Mouse (Mus musculus): ENCODE results near the gene Ankmy2.
"Not testable (repeated sequence)": the region's sequence is repeated elsewhere in the genome, so short reads cannot be mapped to it uniquely, and the experiment has no call there.

The Ankmy2 gene

DNA sequence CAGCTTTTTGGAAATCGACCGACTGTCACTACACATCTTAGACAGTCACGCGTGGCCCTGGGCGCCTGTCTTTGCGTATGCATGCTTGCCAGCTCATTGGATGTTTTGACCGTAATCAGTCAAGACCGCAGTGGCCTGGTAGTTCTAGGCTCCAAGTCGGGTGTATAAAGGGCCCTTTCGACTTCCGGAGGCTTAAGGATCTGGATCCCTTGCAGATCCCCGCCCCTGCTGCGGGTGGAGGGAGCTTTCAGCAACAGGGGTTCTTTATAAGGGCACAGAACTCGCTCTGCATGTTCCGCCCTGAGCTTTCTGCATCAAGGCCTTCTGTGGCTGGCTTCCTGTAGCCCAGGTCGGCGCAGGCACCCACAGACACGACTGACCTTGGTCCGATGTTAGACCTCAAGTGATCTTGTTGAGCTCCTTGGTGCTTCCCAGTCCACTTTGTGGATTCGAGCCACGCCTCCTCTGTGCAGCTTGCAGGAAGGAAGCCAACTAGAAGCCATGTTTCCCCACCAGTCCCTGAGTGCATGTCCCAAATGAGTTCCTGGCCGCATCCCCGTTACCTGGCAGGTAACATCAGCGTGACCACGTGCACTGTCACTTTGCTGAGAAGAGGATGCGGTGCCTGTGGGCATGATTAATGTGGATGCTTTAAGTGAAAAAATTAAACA lies 859 bp downstream of the Ankmy2 start, which contains the start of gene Bzw2:
Gene Bzw2, minus strand, starts transcription at position 443 of the 671 bp plus-strand sequence.
- peak; percentile 88 for DNase-seq (ENCODE audit: low spot score)

DNA sequence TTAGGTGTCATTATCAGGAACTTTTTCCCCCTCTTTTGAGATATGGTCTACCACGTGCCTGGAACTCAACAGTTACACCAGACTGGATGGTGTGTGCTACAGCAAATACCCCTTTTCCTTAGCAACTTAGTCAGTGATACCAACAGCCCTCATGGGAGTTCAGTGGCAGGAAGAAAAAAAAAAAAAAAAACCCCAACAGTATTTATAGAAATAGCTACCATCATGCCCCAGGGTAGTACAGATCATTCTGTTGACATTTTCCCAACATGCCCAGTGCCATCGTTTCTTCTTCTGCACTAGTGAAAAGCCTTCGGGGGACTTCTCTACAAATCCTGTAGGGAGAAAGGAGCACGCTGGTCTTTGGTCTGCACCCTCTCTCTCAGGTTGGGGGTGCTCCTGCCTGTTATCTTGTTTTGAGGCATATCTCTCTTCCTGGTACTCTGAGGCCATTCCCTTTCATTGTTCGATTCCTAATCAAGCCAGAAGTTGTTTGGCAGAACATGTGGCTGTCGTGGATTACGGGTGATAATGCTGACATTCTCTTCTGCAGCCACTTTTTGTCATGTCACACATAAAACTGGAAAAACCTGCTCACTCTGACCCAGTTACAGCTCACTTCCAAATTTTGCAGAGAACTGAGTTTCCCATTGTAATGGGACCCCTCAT lies 7.3 kb downstream of the Ankmy2 start:
- no peak for DNase-seq (ENCODE audit: low spot score)

DNA sequence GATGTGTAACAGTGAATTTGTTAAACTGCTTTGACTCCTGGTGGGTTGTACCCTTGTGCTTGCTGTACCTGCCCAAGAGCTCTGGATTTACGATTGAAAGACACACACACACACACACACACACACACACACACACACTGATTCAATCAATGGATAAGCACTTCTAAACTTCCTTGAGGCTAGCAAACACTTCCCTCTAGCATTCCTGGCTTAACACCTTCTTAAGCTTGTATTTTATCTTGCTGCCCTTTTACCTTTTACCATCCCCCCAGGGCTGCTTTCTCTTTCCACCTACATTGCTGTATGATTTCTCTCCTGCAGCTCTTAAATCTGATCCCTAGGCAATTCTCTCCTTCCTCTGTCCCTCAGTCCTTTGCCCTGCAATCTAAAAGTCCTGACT lies 8.4 kb downstream of the Ankmy2 start:
- DNase-seq (ENCODE audit: low spot score), result no peak

DNA sequence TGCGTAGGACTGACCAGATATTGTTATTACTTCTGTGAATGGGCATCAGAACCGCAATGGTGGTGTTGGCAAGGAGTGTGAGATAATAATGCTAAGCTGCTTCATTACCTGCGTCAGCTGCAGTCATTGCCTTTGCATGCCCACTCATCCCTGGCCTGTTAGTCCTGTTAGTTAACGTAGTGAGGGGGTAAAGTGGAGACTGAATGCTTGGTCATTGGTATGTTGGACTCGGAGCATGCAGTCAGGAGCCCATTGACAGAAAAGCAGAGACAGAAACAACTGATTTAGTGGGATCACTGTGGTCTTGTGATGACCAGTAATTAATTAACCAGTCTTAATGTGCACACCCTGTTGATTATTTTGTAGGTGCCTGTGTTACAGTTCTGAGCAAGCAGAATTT lies 20.3 kb downstream of the Ankmy2 start:
- no peak for DNase-seq (ENCODE audit: low spot score)

DNA sequence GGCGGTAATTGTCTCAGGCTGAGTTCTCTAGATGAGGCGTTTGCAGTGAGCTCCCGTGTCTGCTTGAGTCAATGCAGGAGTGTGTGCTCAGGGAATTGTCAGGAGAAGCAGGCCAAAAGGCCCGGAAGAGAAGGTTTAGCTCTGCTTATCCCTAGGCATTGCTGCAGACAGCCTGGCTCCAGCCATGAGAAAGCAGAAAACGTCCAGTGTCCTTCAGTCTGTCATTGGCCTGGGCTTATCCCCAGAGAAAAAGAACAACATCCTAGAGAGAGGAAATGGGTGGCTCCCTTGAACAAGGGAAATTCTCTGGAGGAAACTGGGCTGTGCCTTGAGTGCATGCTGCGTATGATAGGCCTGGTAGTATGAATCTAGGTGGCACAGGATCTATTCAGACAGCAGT lies 25.7 kb downstream of the Ankmy2 start:
- no peak for DNase-seq (ENCODE audit: low spot score)

DNA sequence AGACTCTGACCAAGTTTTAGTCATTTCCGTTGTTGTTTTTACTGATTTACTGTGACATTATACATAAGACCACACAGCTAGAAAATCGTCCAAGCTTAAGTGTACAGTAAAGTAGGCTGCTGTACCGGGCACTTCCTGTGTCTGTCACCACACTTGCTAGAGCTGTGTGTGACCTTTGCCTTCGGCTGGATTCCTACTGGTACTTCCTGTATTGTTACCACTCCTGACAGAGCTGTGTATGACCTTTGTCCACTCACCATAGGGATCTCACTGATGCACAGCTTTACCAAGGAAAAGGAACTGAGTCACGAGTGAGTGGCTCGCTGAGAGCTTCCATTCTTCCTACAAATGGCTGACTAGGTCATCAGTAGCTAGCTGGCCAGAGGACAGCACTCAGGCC lies 30.2 kb downstream of the Ankmy2 start:
- no peak for DNase-seq (ENCODE audit: low spot score)

DNA sequence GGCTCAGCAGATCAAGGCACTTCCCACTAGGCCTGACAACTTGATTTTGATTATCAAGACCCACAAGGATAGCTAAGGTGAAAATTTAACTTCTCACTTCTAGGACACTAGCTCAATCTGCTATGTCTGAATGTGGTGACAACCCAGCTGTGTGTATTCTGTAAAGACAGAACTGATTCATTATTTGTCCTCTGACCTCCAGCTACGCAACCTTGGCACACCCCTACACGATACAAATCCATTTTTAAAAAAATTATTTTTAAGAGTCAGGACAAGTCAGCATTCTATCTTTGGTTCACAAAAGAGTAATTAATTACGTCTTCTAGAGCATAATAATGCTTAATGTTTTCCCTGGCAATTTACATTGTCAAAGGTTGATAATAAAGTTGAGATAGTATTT lies 32.7 kb downstream of the Ankmy2 start:
- no peak for DNase-seq (ENCODE audit: low spot score)

DNA sequence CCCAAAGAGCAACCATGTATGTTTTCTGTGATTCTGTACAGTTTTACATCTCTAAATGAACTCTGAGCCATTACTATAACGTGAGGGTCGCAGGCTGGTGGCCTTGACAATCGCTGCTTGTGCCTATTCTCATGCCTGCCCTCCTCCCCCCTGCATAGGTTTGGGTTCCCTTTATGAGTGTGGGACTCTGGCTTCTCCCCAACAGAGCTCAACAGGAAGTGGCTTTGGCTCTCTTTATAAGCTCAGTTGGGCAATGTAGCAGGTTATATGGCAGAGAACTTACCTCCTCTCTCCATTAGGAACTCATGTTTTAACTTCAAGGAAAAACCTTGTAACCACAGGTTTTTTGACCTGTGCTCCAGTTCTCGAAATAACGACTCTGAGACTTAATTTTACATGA lies 33.4 kb downstream of the Ankmy2 start:
- DNase-seq (ENCODE audit: low spot score), result no peak

DNA sequence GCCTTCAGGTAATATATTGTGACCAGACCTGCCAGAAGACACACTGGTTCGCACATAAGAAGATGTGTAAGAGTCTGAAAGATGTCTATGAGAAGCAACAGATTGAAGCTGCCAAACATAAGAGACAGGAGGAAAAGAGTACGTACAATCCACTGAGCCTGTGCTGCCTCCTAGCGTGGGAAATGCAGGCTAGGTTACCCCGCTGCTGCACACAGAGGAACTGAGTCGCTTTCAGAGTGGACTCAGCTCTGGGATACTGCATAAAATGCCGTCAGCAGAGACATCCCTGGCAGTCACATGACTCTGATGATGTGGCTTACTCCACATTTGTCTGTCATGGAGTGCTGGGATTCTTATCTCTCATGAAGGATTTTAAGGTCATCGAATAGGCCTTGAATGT lies 38.1 kb downstream of the Ankmy2 start:
- no peak for DNase-seq (ENCODE audit: low spot score)

DNA sequence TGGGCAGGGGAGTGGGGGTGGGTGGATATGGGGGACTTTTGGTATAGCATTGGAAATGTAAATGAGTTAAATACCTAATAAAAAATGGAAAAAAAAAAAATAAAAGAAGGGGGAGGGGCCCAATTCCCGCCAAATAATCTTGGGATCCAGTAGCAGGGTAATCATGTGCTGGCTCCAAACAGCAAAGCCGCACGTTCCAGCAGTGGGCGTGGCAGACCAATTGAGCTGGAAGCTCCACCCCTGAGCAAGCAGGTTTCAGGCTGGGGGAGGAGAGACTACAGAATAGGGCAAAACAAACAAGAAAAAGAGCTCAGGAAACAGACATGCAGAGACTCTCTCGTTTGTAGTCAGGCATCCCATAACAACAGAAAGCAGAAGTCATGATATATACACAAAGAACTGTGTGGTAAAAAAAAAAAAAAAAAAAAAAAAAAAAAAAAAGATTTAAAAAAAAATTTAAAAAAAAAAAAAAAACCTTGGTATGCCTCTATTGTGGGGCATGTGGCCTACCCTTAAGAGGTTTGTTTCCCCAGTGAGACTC lies 48.7 kb downstream of the Ankmy2 start:
- DNase-seq (ENCODE audit: low spot score), result not testable (repeated sequence)

DNA sequence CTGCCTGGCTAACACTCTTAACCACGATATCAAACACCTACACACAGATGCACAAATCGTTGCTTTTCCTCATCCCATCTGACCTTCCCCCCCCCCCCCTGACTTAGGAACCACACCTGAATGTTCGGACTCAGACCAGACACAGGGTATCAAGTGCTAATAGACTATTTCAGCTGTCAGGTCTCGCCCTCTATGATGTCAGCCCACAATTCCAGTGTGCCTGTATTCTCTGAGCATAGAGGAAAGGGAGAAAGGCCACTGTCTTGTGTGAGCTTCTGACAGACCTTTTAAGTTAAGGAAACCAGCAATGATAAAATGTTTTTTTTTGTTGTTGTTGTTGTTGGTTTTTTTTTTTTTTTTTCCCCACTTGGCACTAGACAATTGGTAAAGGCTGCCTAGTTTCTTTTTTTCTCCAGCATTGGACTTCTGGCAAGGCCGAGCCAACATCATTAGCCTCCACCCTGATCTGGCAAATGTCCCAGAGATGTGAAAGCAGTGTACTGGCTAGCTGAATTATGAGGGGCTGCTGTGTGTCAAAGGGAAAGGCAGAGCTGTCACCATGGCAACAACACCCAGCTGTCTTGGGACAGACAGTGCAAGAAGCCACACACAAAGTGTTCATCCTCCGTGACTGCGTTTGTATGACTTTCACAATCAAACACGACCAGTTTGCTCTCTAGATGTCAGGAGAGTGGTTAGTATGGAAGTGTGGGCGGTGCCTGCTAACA lies 50.3 kb downstream of the Ankmy2 start:
- peak; percentile 86 for DNase-seq (ENCODE audit: low spot score)

DNA sequence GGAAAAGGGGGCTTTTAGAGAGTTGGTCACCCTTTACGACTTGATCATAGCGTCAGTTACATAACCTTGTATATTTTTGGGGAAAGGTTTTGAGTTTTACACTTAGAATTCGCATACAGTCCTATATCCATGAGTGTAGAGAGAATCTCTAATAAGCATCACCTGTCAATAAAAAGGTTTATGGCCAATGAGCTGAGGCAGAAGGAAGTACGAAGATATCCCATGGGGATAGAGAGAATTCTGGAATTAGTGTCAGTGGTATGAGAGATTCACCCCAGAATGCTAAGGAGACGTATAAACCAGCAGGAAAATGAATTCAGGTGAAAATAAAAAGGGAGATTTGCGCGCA lies 50.9 kb downstream of the Ankmy2 start:
- DNase-seq (ENCODE audit: low spot score), result no peak

DNA sequence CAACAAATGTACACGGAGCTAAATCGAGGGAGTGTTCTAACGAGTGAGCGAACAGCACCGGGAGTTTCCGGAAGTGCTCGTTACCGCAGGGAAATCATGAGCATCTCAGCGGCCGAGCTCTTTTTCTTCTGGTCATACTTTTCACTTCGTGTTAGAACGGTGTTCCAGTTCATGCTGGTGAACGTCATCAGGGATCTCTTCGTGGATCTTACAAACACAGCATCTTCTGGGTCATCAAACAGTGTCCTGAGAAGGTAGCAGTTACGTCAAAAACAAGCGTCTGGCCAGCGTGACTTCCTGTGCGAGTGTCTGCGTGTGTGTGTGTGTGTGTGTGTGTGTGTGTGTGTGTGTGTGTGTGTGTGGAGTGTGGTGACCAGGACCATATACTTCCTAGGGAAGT lies 51.5 kb downstream of the Ankmy2 start:
- DNase-seq (ENCODE audit: low spot score), result no peak

DNA sequence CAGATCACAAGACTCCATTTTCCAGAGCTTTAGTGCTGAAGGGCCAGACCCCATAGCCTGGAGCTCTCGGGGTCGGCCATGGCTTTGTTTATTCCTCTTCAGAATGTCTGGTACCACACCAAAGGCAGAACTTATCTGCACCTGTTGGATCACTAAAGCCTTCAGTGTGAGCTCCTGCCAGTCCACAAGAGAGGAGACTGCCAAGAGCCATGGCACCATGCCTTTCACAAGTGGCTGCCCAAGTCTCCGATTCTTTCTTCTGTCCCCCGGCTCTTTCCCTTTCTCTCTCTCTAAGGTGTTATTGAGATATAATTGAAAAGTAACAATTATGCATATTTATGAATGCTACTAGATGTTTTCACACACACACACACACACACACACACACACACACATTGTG lies 53.2 kb downstream of the Ankmy2 start:
- DNase-seq (ENCODE audit: low spot score), result no peak

DNA sequence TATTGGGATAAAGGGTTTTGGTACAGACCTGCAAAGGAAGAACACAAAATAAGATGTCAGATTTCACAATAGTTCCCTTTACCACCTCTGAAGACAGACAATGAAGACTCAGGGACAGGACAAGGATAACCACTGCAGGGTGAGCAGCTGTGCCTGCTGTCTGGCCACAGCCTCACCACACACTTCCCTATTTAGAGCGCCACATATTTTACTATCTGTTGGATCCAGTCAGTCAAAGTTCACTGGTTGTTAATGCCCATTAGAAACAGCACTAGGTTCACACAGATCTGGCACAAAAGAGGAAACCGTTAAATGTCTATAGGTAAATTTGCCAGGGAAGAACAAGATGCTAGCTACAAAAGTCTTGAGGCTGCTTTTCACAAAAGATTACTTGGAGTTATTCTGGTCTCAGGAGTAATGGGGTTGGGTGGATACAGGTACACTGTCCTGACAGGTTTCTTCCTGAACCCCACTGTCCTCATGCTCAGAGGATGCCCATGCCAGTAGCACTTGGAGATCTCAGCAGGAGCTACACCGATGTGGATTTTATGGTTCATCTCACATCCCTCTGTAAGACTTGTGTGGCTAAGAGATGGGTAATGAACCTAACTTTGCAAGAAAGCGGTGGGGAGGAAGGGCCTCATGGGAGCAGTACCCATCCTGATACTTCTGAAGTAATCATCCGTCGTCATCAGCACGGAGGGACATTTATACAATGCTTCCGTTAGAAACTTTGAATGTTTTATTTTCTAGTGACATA lies 57.7 kb downstream of the Ankmy2 start:
- no peak for DNase-seq (ENCODE audit: low spot score)

DNA sequence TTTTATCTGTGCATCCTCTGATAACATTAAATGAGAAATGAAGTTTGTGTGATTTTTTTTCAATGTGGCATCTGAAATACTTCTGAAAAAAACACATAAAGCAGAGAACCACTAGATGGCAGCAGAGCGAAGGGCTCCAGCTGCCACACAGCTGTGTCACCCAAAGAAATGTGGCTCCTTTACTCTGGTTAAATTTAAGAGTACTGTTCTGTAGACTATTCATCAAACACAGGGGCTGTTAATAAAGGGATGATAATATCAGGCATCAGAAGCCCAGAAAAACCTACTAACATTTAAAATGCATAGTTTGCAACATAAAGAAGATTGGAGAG lies 58.2 kb downstream of the Ankmy2 start:
- peak; percentile 80 for DNase-seq (ENCODE audit: low spot score)

DNA sequence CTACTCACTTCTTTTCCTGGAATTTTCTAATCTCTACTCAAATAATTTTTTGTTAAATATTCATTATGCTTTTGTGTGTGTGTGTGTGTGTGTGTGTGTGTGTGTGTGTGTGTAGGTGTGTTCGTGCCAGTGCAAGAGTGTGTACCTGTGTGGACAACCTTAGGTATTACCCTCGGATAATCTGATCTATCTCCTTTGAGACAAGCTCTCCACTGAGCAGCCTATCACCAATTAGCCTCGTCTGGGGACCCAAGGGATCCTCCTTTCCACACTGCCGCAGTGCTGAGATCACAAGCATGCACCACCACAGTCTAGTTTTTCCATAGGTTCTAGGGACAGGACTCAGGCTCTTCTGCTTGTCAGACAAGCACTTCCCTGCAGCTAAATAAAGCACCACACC lies 59.3 kb downstream of the Ankmy2 start:
- no peak for DNase-seq (ENCODE audit: low spot score)

DNA sequence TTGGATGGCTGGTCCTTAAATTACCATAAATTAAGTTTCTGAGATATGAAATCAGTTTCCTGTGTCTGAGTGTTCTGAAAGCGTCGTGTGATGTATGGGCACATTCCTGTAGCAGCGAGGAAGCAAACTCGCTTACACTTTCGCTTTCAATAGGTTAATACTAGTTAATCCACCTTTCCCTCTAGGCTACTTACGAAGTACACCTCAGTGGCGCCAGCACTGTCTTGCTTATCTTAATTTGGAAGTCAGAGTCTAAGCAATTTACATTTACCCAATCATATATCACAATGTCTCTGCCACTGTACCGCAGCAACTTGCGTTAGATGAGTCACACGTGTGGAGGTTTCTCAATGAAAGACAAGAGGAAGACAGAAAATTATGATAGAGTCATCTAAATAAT lies 60.0 kb downstream of the Ankmy2 start:
- DNase-seq (ENCODE audit: low spot score), result no peak

DNA sequence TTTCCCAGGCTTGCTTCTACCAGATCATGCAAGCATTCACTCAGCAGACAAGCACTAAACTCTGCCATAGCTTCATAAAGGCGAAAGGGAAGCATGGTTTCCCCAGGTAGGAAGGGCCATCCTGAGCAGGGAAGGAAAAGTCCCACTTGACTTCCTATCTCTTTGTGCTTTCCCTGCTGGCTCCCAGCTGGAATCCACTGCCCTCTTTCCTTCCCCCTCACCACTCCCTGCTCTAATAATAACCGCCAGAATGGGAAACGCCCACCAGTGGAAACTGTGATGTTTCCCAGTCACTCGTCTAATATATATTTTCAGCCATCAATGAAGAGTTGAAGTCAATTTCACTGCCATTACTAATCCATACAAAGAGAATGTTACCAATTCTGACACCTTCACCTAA lies 67.5 kb downstream of the Ankmy2 start:
- DNase-seq (ENCODE audit: low spot score), result no peak

DNA sequence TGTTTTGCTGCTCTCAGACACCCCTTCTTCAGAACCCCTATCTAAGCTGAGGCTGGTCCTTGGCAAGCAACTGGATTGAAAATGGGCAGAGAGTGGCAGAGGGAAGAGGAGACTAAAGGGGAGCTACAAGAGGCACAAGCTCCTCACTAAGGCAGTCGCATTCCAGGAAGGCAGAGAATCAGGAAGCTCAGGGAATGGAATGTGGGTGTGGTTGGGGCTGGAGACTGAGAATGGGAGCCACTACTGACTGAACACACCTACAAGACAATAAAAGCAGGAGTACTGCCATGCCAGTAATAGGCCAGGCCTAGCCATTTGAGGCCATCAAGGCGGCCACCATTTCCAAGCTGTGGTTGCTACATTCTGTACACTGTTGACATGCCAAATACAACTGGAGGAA lies 74.5 kb downstream of the Ankmy2 start:
- DNase-seq (ENCODE audit: low spot score), result no peak

DNA sequence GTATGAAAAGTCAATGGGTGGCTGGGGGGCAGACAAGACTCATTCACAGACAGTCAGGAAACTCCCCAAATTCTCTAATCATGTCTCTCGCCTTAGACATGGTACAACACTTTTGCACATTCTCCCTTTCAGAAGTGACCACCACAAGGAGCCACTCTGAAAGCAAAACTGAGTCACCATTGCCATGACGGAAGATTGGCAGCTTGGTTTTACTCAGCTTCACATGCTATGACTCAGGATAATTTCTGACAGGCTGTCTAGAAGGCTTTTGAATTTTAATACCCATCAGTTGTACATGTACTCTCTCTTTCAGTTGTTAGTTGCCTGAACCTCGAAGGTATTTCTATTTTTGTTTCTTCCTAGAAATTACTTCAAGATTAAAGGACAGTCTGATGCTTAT lies 84.3 kb downstream of the Ankmy2 start:
- DNase-seq (ENCODE audit: low spot score), result no peak

All from adipocyte (in vitro differentiated cells).